Mouse (Mus musculus): Measurements from ENCODE around the gene Ccdc88c.

Ccdc88c gene

DNA sequence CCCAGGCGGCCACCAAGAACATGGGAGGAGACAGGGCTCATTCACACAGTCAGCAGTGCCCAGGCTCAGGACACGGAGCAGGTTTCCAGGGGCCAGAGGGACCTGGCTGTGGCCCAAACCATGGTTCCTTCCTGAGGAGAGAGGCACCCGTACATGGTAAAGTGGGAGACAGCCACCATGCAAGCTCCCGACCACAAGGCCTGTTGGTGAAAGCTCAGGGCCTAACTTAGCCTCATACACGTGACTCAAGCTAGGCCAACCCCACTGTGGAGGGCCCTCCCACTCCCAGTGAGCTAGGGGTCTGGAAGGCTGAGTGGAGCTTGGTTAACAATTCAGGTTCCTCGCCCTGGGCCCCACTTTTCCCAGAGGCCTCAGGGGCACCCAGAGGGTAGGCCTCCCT lies 150.9 kb downstream of the Ccdc88c start:
- in situ Hi-C loops (cut with MboI), result no loop called here

DNA sequence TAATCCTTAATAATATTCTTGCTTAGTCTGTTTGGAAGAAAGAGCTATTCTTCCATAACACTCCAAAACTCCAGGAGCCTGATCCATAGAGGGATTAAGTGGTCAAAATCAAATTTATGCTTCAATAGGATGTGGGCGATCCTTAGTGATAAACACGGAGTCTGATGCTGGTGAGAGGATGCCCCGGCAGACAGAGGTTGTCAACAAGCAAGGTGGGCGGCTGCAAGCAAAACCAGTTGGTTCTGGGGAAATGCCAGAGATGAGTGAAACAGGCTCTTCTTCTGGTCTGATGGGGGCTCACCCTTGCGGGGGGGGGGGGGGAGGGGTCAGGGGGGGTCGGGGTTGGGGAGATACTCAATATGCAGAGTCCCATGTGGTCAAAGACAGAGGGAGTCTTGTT lies 152.9 kb downstream of the Ccdc88c start:
- in situ Hi-C loops (cut with MboI), result no loop called here

DNA sequence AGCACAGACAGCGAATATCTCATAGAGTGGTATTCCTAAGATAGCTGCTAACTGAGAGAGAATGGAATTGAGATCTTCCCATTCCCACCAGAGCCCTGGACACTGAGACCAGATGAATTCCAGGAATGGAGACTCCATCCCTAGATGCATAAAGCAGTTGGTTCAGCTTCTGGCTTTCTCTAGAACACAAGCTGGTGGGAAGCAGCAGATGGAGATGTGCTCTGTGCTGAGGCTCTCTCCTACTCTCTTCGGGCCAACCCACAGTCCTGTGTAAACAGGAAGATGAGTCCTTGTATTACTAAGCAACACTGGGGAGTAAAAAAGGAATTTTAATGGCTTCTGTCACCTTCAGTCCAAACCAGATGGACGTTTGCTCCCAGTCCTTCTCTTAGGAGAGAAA lies 153.3 kb downstream of the Ccdc88c start:
- in situ Hi-C loops (cut with MboI), result no loop called here

DNA sequence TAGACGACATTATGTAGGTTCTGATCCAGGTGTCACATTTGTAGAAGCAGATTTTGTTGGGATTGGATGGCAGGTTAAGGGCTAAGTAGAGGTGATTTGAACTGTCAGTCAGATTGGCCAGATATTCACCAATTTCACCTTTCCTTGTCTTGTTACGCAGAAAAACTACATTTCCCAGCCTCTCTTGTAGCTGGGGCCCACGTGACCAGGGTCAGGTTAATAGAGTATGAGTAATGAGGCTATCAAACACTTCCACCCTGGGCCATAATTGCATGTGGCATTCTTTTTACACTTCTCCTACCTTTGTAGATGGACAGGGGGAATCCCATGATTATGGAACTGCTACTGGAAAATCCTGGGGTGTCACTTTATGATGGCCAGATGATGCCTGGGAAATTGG lies 155.2 kb downstream of the Ccdc88c start:
- in situ Hi-C loops (cut with MboI), result no loop called here

DNA sequence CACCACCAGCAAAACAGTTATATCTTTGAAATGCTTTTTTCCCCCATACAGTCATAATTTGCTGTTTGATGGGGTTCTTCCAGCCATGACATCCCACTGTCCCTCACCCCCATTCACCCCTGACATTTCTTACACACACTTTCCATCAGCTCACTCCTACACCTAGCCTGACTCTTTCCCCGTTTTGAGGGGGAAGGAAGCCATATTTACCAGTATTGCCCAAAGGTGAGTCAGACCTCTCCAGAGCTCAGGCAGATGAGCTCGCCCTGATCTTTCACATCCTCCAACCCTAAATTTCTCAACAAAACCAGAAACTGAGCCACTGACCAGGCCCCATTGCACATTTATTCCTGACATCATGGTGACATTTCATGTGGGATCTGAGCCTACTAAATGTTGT lies 157.0 kb downstream of the Ccdc88c start:
- in situ Hi-C loops (cut with MboI), result no loop called here

DNA sequence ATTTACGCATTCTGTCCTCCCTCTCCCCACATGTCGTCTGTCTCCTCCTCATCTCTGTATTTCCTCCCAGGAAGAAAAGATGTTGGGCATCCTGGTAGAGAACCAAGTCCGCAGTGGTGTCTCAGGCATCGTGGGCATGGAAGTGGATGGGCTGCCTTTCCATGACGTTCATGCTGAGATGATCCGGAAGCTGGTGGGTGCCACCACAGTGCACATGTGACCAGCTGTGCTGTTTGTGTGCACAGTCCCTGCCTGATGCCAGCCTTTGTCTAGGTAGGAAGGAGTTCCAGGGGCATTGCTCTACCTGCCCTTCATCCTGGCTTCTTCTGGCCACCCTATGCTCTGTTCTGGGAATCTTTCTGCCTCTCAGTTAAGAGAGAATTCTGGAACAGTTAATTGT lies 157.6 kb downstream of the Ccdc88c start:
- in situ Hi-C loops (cut with MboI), result no loop called here

DNA sequence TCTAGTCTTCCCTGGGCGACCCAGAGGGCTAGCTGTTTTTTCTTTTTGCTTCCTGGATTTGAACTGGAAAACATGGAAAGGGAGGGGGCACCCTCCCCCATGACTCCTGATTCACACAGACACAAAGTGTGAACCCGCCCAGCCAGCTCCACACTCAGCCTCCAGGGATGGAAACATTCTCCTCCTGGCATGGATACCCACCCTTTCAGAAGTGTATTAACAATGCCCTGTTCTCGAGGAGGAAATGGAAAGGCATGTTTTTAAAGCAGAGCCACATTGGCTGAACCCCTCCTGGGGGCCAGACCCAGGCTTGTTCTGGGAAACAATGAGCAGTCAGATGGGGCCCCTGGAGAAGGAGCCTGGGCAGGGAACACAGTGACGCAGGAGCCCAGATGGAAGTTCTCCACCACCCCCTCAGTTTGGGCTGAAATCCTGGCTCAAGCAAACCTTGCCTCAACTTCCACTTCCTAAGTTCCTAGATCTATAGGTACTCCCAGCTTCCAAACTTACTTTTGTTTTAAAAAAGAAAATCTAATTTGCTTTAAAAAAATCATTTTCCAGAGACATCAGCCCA lies 160.7 kb downstream of the Ccdc88c start:
- in situ Hi-C loops (cut with MboI), result no loop called here

DNA sequence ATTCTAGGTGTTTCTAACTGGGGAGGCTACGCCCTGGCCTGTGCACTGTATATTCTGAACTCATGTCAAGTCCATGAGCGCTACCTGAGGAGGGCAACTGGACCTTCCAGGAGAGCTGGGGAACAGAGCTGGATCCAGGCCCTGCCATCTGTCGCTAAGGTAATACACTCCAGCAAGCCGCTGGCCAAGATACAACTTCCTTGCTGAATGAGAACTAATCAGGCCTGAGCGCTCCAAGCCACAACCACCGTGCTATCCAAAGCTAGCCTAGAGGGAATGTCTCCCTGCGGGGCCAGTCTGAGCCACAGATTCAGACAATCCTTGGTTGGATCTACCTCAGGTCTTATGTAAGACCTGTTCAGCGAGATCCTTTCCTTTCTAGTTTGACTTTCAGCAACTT lies 161.8 kb downstream of the Ccdc88c start:
- in situ Hi-C loops (cut with MboI), result no loop called here

DNA sequence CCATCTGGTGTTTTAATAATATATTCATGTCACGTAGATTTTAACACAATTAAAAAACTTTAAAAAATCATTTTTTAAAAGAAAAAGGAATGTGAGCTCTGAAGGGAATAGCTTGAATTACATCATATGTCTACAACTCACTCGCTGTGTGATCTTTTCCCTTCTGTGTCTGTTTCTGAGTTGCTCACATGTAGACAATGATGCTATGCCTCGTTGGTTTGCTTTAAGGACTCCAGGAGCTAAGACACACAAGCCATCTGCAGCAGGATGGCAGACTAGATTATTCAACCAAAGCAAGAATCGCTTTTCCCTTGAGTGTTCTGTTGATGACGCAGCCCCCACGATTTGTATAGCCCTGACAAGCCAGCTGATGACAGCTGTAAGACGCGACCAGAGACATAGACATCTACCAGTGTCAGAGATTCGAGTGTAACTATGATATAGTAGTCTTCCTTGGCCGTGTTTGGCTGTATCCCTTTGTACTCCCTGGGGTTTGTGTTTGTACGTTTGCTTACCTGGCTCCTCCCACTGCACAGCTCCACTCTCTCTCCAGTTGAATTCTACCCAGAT lies 163.3 kb downstream of the Ccdc88c start:
- in situ Hi-C loops (cut with MboI), result no loop called here

DNA sequence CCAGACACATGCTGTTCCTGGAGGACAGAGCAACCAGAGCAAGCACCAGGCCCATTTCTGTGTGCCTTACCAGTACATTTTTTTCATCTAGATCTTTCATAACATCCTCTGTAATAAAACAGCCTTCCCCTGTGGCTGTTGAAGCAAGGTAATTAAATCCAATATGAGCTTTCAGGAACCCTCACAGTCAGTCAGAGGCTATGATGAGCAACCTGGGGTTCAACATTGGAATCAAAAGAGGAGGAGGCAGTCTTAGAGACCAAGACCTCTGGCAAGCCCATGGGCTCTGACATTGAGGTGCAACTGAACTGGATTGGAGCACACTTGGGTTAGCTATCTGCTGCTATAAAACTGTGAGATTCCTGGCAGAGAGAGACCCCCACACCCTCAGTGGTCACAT lies 163.8 kb downstream of the Ccdc88c start:
- in situ Hi-C loops (cut with MboI), result no loop called here

DNA sequence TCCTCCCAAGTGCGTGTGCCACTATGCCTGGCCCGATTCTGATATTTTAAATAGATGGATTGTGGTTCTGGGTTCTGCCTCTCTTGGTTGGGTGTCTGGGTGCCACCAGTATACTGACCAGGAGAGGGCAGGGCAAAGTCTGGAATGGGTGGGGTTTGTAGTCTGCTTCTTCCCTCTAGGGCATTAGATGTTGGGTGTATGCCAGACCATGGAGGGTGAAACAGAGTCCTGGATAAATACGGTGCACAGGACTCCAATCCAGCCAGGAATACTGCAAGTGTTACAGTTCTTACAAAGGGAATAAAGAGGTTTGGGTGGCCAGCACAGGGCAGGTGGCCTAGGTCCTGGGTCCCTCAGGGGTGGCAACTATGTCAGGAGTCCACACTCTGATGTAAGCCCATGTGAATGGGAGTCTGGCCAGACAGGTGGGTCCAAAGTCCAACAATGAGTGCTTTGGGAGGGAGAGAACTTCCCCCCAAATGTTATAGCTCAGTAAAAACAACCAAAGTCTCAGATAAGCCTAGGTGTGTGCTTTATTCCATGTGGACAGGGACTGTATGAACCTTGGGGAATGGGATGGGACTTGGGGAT lies 165.9 kb downstream of the Ccdc88c start:
- in situ Hi-C loops (cut with MboI), result no loop called here

DNA sequence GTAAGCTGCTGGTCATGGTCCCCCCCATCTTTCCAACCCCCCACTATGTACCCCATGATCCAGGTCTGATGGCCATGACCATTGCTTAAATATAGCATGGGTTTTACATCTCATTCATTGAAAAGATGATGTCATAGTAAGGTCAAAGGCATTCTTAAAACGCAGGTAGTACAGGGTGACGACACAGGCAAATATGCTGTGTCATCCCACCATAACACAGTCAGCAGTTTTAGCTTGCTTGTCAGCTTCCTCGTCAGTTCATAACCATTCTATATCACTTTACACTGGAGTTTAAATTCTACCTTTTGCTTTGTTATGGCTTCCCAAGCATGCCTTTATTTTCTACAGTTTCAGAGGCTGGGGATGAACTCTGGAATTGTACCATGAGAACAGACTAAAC lies 166.6 kb downstream of the Ccdc88c start:
- in situ Hi-C loops (cut with MboI), result no loop called here
